Mouse (Mus musculus): ENCODE measurements around the gene Ntm. TPM values are rescaled to one million over a fixed set of nuclear protein-coding genes. Genes with fewer than 3 reads are reported as not detected.

The Ntm gene
- polyA plus RNA-seq, 1 experiment from 2014 or later, result 11.5 TPM

DNA sequence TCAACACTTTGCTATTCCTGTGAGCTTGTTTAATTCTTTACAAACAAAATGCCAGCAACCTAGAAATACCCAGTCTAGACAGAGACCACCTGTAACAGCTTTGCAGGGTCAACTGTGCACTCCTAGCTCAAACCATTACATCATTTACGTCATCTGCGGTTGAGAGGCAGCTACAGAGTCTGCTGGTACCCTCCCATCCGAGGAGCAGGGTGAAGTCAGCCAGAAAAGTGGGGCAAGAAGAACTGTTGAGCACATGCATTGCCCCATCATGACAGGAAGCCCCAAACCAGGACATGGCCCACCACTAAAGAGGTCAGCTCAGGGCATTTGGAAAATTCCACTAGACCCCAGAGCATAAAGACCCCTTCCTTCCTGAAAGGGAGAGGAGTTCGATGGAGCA lies 175.5 kb downstream of the Ntm start:
- whole genome bisulfite sequencing, result 71% methylated on average over 4 of the region's 4 CpGs
- Histone ChIP-seq H3K27me3 (ENCODE audit: control insufficient read depth, insufficient read depth, low read length) (no peaks in the 10 kb centered on the region), H3K27ac (replicated peaks; ENCODE audit: low read depth, low read length) (no peak overlapping the region), H3K9me3 (replicated peaks; ENCODE audit: control insufficient read depth, low read length) (no peaks in the 10 kb centered on the region), H3K4me1 (ENCODE audit: control insufficient read depth, insufficient read depth, low read length) (no peaks in the 10 kb centered on the region), H3K9ac (replicated peaks; ENCODE audit: low read length) (no peak overlapping the region), H3K36me3 (replicated peaks; ENCODE audit: control insufficient read depth, insufficient read depth, low read depth, low read length) (no peaks in the 10 kb centered on the region), H3K4me3 (ENCODE audit: low read depth, low read length) (no peak overlapping the region), H3K4me2 (ENCODE audit: low read depth, low read length) (no peak overlapping the region)
- ATAC-seq (replicated peaks; ENCODE audit: insufficient number of reproducible peaks, low FRiP score, low TSS enrichment, low read depth) (no peak), DNase-seq (ENCODE audit: low spot score) (no peak)

DNA sequence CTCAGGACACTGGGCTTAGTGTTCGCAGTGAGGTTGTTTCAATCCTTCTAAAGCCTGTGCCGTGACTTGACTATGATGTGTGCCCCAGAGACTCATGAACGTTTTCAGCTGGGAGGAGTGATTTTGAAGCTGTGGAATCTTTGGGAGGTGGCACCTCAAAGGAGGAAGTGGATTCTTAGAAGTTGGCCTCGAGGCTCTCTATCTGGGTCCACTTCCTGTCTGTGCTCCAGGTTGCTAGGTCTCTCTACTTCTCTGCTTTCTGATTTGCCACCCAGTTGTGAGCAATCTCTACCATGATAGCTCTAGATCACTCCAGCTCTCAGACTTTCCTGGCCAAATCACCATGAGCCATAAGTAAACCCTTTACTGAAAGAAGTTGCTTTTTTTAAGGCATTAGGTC lies 180.2 kb downstream of the Ntm start:
- no peak overlapping the region for H3K9ac ChIP-seq (replicated peaks; ENCODE audit: low read length)
- WGBS, result 77% methylated on average over 4 of the region's 4 CpGs
- ATAC-seq (replicated peaks; ENCODE audit: insufficient number of reproducible peaks, low FRiP score, low TSS enrichment, low read depth), result no peak
- no peak overlapping the region for H3K27ac ChIP-seq (replicated peaks; ENCODE audit: low read depth, low read length)
- H3K4me3 ChIP-seq (ENCODE audit: low read depth, low read length), result no peak overlapping the region
- H3K4me2 ChIP-seq (ENCODE audit: low read depth, low read length), result no peak overlapping the region
- no peaks in the 10 kb centered on the region for H3K9me3 ChIP-seq (replicated peaks; ENCODE audit: control insufficient read depth, low read length)
- DNase-seq (ENCODE audit: low spot score), result no peak
- no peaks in the 10 kb centered on the region for H3K36me3 ChIP-seq (replicated peaks; ENCODE audit: control insufficient read depth, insufficient read depth, low read depth, low read length)
- no peaks in the 10 kb centered on the region for H3K27me3 ChIP-seq (ENCODE audit: control insufficient read depth, insufficient read depth, low read length)
- H3K4me1 ChIP-seq (ENCODE audit: control insufficient read depth, insufficient read depth, low read length), result no peaks in the 10 kb centered on the region

DNA sequence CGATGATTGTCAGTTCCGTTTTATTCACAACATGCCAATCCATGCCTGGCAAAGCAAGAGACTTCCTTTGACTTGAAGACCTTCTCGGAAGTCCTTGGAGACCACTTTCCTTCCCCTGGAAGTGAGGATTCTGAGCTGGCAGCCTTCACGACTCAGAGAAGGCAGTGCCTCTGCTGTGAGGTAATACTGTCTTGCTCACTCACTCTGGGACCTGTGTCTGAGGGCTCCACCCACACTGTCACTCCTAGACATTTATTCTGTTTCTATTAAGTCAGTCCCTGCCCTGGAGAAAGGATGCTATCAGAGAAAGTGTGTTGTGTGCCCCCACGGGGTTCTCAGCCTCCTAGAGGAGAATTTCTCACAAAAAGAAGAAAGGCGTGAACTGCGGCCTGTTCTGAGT lies 183.2 kb downstream of the Ntm start:
- Histone ChIP-seq H3K9me3 (replicated peaks; ENCODE audit: control insufficient read depth, low read length) (no peaks in the 10 kb centered on the region), H3K27ac (replicated peaks; ENCODE audit: low read depth, low read length) (no peak overlapping the region), H3K4me3 (ENCODE audit: low read depth, low read length) (no peak overlapping the region), H3K4me2 (ENCODE audit: low read depth, low read length) (no peak overlapping the region), H3K9ac (replicated peaks; ENCODE audit: low read length) (no peak overlapping the region), H3K27me3 (ENCODE audit: control insufficient read depth, insufficient read depth, low read length) (no peaks in the 10 kb centered on the region), H3K4me1 (ENCODE audit: control insufficient read depth, insufficient read depth, low read length) (no peaks in the 10 kb centered on the region), H3K36me3 (replicated peaks; ENCODE audit: control insufficient read depth, insufficient read depth, low read depth, low read length) (no peaks in the 10 kb centered on the region)
- no peak for ATAC-seq (replicated peaks; ENCODE audit: insufficient number of reproducible peaks, low FRiP score, low TSS enrichment, low read depth)
- 72% methylated on average over 7 of the region's 7 CpGs for WGBS
- DNase-seq (ENCODE audit: low spot score), result no peak

GRCm38 (mm10) chr9:29776951-29777350 lies 186.0 kb downstream of the Ntm start:
- no peak for ATAC-seq (replicated peaks; ENCODE audit: insufficient number of reproducible peaks, low FRiP score, low TSS enrichment, low read depth)
- Histone ChIP-seq H3K27me3 (ENCODE audit: control insufficient read depth, insufficient read depth, low read length) (no peaks in the 10 kb centered on the region), H3K4me2 (ENCODE audit: low read depth, low read length) (no peak overlapping the region), H3K36me3 (replicated peaks; ENCODE audit: control insufficient read depth, insufficient read depth, low read depth, low read length) (no peaks in the 10 kb centered on the region), H3K27ac (replicated peaks; ENCODE audit: low read depth, low read length) (no peak overlapping the region), H3K9me3 (replicated peaks; ENCODE audit: control insufficient read depth, low read length) (no peaks in the 10 kb centered on the region), H3K4me1 (ENCODE audit: control insufficient read depth, insufficient read depth, low read length) (no peaks in the 10 kb centered on the region), H3K4me3 (ENCODE audit: low read depth, low read length) (no peak overlapping the region), H3K9ac (replicated peaks; ENCODE audit: low read length) (no peak overlapping the region)
- 88% methylated on average over 3 of the region's 3 CpGs for WGBS
- DNase-seq (ENCODE audit: low spot score), result no peak

DNA sequence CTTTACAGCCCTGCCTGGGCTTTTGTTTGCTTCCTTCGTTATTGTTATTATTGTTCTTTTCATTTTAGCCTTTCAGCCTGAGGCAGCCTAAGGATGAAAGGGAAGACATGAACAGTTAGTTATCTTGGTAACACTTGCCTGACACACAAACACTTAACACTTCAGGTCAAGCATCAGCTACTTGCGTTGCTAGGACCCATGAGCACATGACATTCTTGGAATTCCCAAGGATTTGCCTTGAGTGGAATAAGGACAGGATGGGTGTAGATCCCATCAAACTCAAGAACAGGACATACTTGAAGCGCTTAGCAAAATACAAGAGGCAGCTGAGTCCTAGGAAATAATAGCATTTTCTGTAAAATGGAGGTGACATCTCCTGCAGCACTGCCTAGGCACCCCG lies 186.4 kb downstream of the Ntm start:
- H3K4me3 ChIP-seq (ENCODE audit: low read depth, low read length), result no peak overlapping the region
- H3K27me3 ChIP-seq (ENCODE audit: control insufficient read depth, insufficient read depth, low read length), result no peaks in the 10 kb centered on the region
- no peak overlapping the region for H3K4me2 ChIP-seq (ENCODE audit: low read depth, low read length)
- WGBS, result 79% methylated on average over 4 of the region's 4 CpGs
- ATAC-seq (replicated peaks; ENCODE audit: insufficient number of reproducible peaks, low FRiP score, low TSS enrichment, low read depth) (no peak), DNase-seq (ENCODE audit: low spot score) (no peak)
- H3K27ac ChIP-seq (replicated peaks; ENCODE audit: low read depth, low read length), result no peak overlapping the region
- no peak overlapping the region for H3K9ac ChIP-seq (replicated peaks; ENCODE audit: low read length)
- no peaks in the 10 kb centered on the region for H3K36me3 ChIP-seq (replicated peaks; ENCODE audit: control insufficient read depth, insufficient read depth, low read depth, low read length)
- H3K9me3 ChIP-seq (replicated peaks; ENCODE audit: control insufficient read depth, low read length), result no peaks in the 10 kb centered on the region
- H3K4me1 ChIP-seq (ENCODE audit: control insufficient read depth, insufficient read depth, low read length), result no peaks in the 10 kb centered on the region

DNA sequence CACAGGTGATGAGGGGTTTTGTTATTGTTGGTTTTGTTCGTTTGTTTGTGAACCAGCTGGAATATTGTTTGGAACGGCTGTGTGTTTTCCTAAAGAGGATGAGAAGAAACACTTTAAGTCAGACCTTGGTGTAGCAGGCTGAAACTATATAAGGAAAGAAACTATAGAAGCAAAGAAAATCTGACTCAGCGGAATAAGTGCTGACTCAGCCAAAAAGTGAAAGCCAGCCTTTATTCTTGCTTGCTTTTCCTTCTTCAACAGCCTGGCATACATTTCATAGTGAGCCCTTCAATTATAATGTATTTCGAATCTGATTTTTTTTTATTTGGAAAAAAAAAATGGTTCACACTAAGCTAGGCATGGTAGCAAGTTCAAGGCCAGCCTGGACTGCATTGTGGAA lies 186.9 kb downstream of the Ntm start:
- Histone ChIP-seq H3K9ac (replicated peaks; ENCODE audit: low read length) (no peak overlapping the region), H3K36me3 (replicated peaks; ENCODE audit: control insufficient read depth, insufficient read depth, low read depth, low read length) (no peaks in the 10 kb centered on the region), H3K4me2 (ENCODE audit: low read depth, low read length) (no peak overlapping the region), H3K4me1 (ENCODE audit: control insufficient read depth, insufficient read depth, low read length) (no peaks in the 10 kb centered on the region), H3K9me3 (replicated peaks; ENCODE audit: control insufficient read depth, low read length) (no peaks in the 10 kb centered on the region), H3K4me3 (ENCODE audit: low read depth, low read length) (no peak overlapping the region), H3K27me3 (ENCODE audit: control insufficient read depth, insufficient read depth, low read length) (no peaks in the 10 kb centered on the region), H3K27ac (replicated peaks; ENCODE audit: low read depth, low read length) (no peak overlapping the region)
- WGBS, result 88% methylated on average over 4 of the region's 4 CpGs
- DNase-seq (ENCODE audit: low spot score), result no peak
- ATAC-seq (replicated peaks; ENCODE audit: insufficient number of reproducible peaks, low FRiP score, low TSS enrichment, low read depth), result no peak

DNA sequence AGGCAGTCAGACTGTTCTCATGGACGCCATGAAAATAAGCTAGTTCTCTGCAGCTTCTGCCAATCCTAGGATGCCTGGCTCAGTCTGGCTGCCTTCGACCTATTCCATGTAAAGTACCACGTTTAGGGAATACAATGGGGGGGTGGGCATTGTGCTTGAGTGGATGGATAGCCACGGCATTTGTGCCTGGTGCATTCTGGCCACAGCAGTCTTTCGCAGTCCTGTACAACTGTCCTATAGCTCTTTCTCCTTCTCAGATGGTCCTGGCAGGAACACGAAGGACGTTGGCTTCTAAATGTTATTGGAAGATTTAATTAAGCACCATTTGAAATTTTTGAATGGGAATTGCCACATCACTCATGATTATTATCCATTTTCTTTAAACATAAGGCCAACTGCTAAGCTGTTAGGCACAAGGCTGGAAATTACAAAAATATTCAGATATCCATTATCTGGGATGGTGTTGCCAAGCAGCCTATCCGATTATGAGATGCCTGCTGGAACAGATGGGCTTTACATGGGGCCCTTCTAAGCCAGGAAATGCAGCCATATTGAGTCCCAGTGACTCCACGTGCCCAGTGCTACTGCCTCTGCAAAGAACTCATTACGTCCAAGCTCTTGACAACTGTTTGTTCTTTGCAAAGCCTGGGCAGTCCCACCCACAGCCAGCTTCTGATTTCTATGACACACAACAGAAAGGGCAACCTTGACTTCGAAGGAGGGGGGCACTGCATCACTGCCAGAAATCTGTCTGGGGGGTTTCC lies 190.1 kb downstream of the Ntm start:
- Histone ChIP-seq H3K36me3 (replicated peaks; ENCODE audit: control insufficient read depth, insufficient read depth, low read depth, low read length) (no peaks in the 10 kb centered on the region), H3K27me3 (ENCODE audit: control insufficient read depth, insufficient read depth, low read length) (no peaks in the 10 kb centered on the region), H3K9me3 (replicated peaks; ENCODE audit: control insufficient read depth, low read length) (no peaks in the 10 kb centered on the region), H3K27ac (replicated peaks; ENCODE audit: low read depth, low read length) (no peak overlapping the region), H3K4me1 (ENCODE audit: control insufficient read depth, insufficient read depth, low read length) (no peaks in the 10 kb centered on the region), H3K4me3 (ENCODE audit: low read depth, low read length) (no peak overlapping the region), H3K4me2 (ENCODE audit: low read depth, low read length) (no peak overlapping the region), H3K9ac (replicated peaks; ENCODE audit: low read length) (no peak overlapping the region)
- no peak for DNase-seq (ENCODE audit: low spot score)
- 78% methylated on average over 11 of the region's 11 CpGs for WGBS
- no peak for ATAC-seq (replicated peaks; ENCODE audit: insufficient number of reproducible peaks, low FRiP score, low TSS enrichment, low read depth)

DNA sequence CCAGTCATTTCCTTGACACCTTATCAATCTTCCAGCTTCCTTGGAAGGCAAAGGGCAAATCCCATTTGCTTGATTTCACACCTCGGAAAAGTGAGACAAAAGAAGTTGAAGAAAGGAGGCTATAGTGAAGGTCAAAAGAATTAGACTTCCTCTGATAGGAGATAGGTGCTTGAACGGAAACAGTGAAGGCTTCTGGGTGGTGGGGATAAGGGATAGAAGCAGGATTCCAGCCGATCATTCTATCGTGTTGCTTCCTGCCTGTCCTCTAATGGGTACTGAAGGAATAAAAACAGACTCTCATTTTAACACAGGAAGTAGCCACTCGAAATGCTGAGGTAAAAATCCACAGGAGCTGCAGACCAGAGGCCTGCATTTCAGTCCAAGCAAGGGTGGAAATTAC lies 191.1 kb downstream of the Ntm start:
- H3K9ac ChIP-seq (replicated peaks; ENCODE audit: low read length), result no peak overlapping the region
- WGBS, result 40% methylated on average over 5 of the region's 5 CpGs
- H3K27me3 ChIP-seq (ENCODE audit: control insufficient read depth, insufficient read depth, low read length), result no peaks in the 10 kb centered on the region
- no peak overlapping the region for H3K4me2 ChIP-seq (ENCODE audit: low read depth, low read length)
- no peak for DNase-seq (ENCODE audit: low spot score)
- no peaks in the 10 kb centered on the region for H3K9me3 ChIP-seq (replicated peaks; ENCODE audit: control insufficient read depth, low read length)
- no peaks in the 10 kb centered on the region for H3K4me1 ChIP-seq (ENCODE audit: control insufficient read depth, insufficient read depth, low read length)
- no peak for ATAC-seq (replicated peaks; ENCODE audit: insufficient number of reproducible peaks, low FRiP score, low TSS enrichment, low read depth)
- H3K36me3 ChIP-seq (replicated peaks; ENCODE audit: control insufficient read depth, insufficient read depth, low read depth, low read length), result no peaks in the 10 kb centered on the region
- H3K27ac ChIP-seq (replicated peaks; ENCODE audit: low read depth, low read length), result no peak overlapping the region
- no peak overlapping the region for H3K4me3 ChIP-seq (ENCODE audit: low read depth, low read length)
